In genomic region chr15:99663964-99664599, GRCm38 (mm10) we compare ENCODE assay signal across 9 mouse cellular contexts. TPM values are rescaled to one million over a fixed set of nuclear protein-coding genes. Genes with fewer than 3 reads are reported as not detected.
A peak's percentile ranks its signal among the peaks of the same experiment; 100 is the strongest.
DNase-seq lines count a peak whose midpoint lies in the region; ATAC-seq lines count a peak whose summit lies in the region.
"Had no signal": no experiment of that assay in that cellular context is flagged by ENCODE, and none has a peak within 500 bp of the region (broad histone marks: within the 10 kb centered on the region; RNA-seq: fewer than 3 reads in every experiment).

No protein-coding gene starts in this region.

- DNase-seq in heart, postnatal 14 days: no peak
- DNase-seq in NIH3T3 (ENCODE audit: low read depth): peak; percentile 35
- peak; percentile 41 for DNase-seq in limb, embryonic 11.5 days (ENCODE audit: low spot score)
- no peak for DNase-seq in adrenal gland, postnatal 36 days

- 3% methylated on average over 17 of the region's 17 CpGs for WGBS in heart, embryonic 16.5 days
- WGBS in forebrain, embryonic 16.5 days: 3% methylated on average over 17 of the region's 17 CpGs
- WGBS in limb, embryonic 11.5 days: 3% methylated on average over 17 of the region's 17 CpGs
- 3% methylated on average over 17 of the region's 17 CpGs for whole genome bisulfite sequencing in stomach, embryonic 15.5 days

- ATAC-seq in heart, embryonic 16.5 days (replicated peaks; ENCODE audit: extremely low read depth, insufficient read depth, low FRiP score): no peak
- ATAC-seq in forebrain, embryonic 16.5 days: peak; percentile 47
- ATAC-seq in limb, embryonic 11.5 days (ENCODE audit: insufficient number of reproducible peaks, low FRiP score, low TSS enrichment, low read depth): no peak; the same call in 1 of the 2 replicates
- ATAC-seq in stomach, embryonic 15.5 days (ENCODE audit: insufficient read depth, low FRiP score, low read depth): no peak; the same call in 1 of the 2 replicates
- ATAC-seq in erythroid progenitor cell, adult 5-6 weeks (replicated peaks; ENCODE audit: low FRiP score, poor library complexity, severe bottlenecking): no peak

- H3K4me3 ChIP-seq in heart, embryonic 16.5 days (ENCODE audit: low read length): peak overlapping the region; percentile 54
- peak overlapping the region; percentile 52 for H3K4me3 ChIP-seq in forebrain, embryonic 16.5 days (replicated peaks; ENCODE audit: low read length)
- peak overlapping the region; percentile 39 for H3K4me3 ChIP-seq in limb, embryonic 11.5 days (ENCODE audit: low read depth, low read length)
- H3K4me3 ChIP-seq in stomach, embryonic 15.5 days (replicated peaks): peak overlapping the region; percentile 45

- H3K4me2 ChIP-seq in heart, embryonic 16.5 days (ENCODE audit: low read depth, low read length): peak overlapping the region; percentile 79
- peak overlapping the region; percentile 87 for H3K4me2 ChIP-seq in forebrain, embryonic 16.5 days (ENCODE audit: low read length)
- peak overlapping the region; percentile 83 for H3K4me2 ChIP-seq in limb, embryonic 11.5 days (ENCODE audit: low read depth, severe bottlenecking)
- H3K4me2 ChIP-seq in stomach, embryonic 15.5 days: peak overlapping the region; percentile 87

- intact Hi-C loops in heart, postnatal 14 days (cut with DNase I): loop anchor here (10.0 kb wide), 1 partner anchor 249 kb away; no protein-coding TSS in a partner anchor

- H3K9ac ChIP-seq in heart, embryonic 16.5 days (ENCODE audit: low read length): peak overlapping the region; percentile 61
- peak overlapping the region; percentile 76 for H3K9ac ChIP-seq in forebrain, embryonic 16.5 days (replicated peaks; ENCODE audit: low read depth, low read length)
- H3K9ac ChIP-seq in limb, embryonic 11.5 days (ENCODE audit: low read length): peak overlapping the region; percentile 43; the same call in 1 of the 2 replicates
- H3K9ac ChIP-seq in stomach, embryonic 15.5 days: no peak overlapping the region

- H3K36me3 ChIP-seq in heart, embryonic 16.5 days (ENCODE audit: control insufficient read depth, insufficient read depth): no peaks in the 10 kb centered on the region
- no peaks in the 10 kb centered on the region for H3K36me3 ChIP-seq in forebrain, embryonic 16.5 days (ENCODE audit: control insufficient read depth, insufficient read depth)
- no peaks in the 10 kb centered on the region for H3K36me3 ChIP-seq in limb, embryonic 11.5 days (ENCODE audit: control insufficient read depth, insufficient read depth, low read length)
- H3K36me3 ChIP-seq in stomach, embryonic 15.5 days: no peaks in the 10 kb centered on the region

- no peaks in the 10 kb centered on the region for H3K9me3 ChIP-seq in heart, embryonic 16.5 days (replicated peaks; ENCODE audit: control insufficient read depth, low read length)
- H3K9me3 ChIP-seq in forebrain, embryonic 16.5 days (ENCODE audit: control insufficient read depth, low read length): no peaks in the 10 kb centered on the region
- H3K9me3 ChIP-seq in limb, embryonic 11.5 days (ENCODE audit: control insufficient read depth, low read length): no peaks in the 10 kb centered on the region
- H3K9me3 ChIP-seq in stomach, embryonic 15.5 days: no peaks in the 10 kb centered on the region

- H3K27ac ChIP-seq in heart, embryonic 16.5 days (ENCODE audit: low read length): peak overlapping the region; percentile 51
- H3K27ac ChIP-seq in forebrain, embryonic 16.5 days (ENCODE audit: low read length): peak overlapping the region; percentile 94
- H3K27ac ChIP-seq in limb, embryonic 11.5 days (replicated peaks; ENCODE audit: low read depth, low read length): no peak overlapping the region
- H3K27ac ChIP-seq in stomach, embryonic 15.5 days: peak overlapping the region; percentile 62

- peaks cover 33% of the 10 kb centered on the region for H3K27me3 ChIP-seq in heart, embryonic 16.5 days (ENCODE audit: control insufficient read depth, insufficient read depth, low read length)
- no peaks in the 10 kb centered on the region for H3K27me3 ChIP-seq in forebrain, embryonic 16.5 days (replicated peaks; ENCODE audit: control insufficient read depth, insufficient read depth, low read length)
- H3K27me3 ChIP-seq in limb, embryonic 11.5 days (ENCODE audit: control insufficient read depth, insufficient read depth, low read length): peaks cover 25% of the 10 kb centered on the region
- peaks cover 25% of the 10 kb centered on the region for H3K27me3 ChIP-seq in stomach, embryonic 15.5 days (replicated peaks)

- peaks cover 13% of the 10 kb centered on the region for H3K4me1 ChIP-seq in heart, embryonic 16.5 days (ENCODE audit: control insufficient read depth, insufficient read depth, low read length)
- peaks cover 39% of the 10 kb centered on the region for H3K4me1 ChIP-seq in forebrain, embryonic 16.5 days (replicated peaks; ENCODE audit: control insufficient read depth, insufficient read depth, low read length)
- peaks cover 11% of the 10 kb centered on the region for H3K4me1 ChIP-seq in limb, embryonic 11.5 days (ENCODE audit: control insufficient read depth, insufficient read depth, low read length)
- H3K4me1 ChIP-seq in stomach, embryonic 15.5 days: peaks cover 16% of the 10 kb centered on the region

RNA-seq across cellular contexts. Expression of gene Asic1, which starts 6.1 kb away (rescaled TPM):
- 1.6 TPM in 2 replicates for polyA plus RNA-seq in heart, embryonic 16.5 days (2015; fragmentation: Nextera tagmentation; extraction: Ambion mirVana)
- total RNA-seq in heart, postnatal 14 days (2021): under 1 TPM; 0.29 to 0.74 TPM
- 26.2 and 37.4 TPM in 2 replicates for polyA plus RNA-seq in forebrain, embryonic 16.5 days (2015; fragmentation: Nextera tagmentation; extraction: Ambion mirVana)
- 0.57 and 0.64 TPM in 2 replicates for polyA plus RNA-seq in limb, embryonic 11.5 days (2014; fragmentation: Nextera tagmentation; extraction: Ambion mirVana)
- 1.6 and 2.3 TPM in 2 replicates for polyA plus RNA-seq in stomach, embryonic 15.5 days (2015; fragmentation: Nextera tagmentation; extraction: Ambion mirVana)
- not detected in 2 replicates for total RNA-seq in erythroid progenitor cell, adult 5-6 weeks (2015; ENCODE audit: low replicate concordance)
- total RNA-seq in erythroid progenitor cell, adult 5-6 weeks (2017; ENCODE audit: low replicate concordance): not detected in 2 replicates
- total RNA-seq in adrenal gland, postnatal 36 days (2021): under 1 TPM; 0.53 to 0.56 TPM
- total RNA-seq: liver, adult 2 months had no signal

RNA-seq across cellular contexts. Expression of gene Racgap1, which starts 12.6 kb away (rescaled TPM):
- 129 and 134 TPM in 2 replicates for polyA plus RNA-seq in heart, embryonic 16.5 days (2015; fragmentation: Nextera tagmentation; extraction: Ambion mirVana)
- 10 to 100 TPM in 1 of 2 experiments, 1 to 10 TPM in 1; 8.6 to 12.2 TPM for total RNA-seq in heart, postnatal 14 days (2021)
- 94.4 and 113 TPM in 2 replicates for polyA plus RNA-seq in forebrain, embryonic 16.5 days (2015; fragmentation: Nextera tagmentation; extraction: Ambion mirVana)
- polyA plus RNA-seq in limb, embryonic 11.5 days (2014; fragmentation: Nextera tagmentation; extraction: Ambion mirVana): 108 and 125 TPM in 2 replicates
- polyA plus RNA-seq in stomach, embryonic 15.5 days (2015; fragmentation: Nextera tagmentation; extraction: Ambion mirVana): 115 and 124 TPM in 2 replicates
- 248 and 272 TPM in 2 replicates for total RNA-seq in erythroid progenitor cell, adult 5-6 weeks (2015; ENCODE audit: low replicate concordance)
- total RNA-seq in erythroid progenitor cell, adult 5-6 weeks (2017; ENCODE audit: low replicate concordance): 292 and 327 TPM in 2 replicates
- 1 to 10 TPM; 7.6 to 7.7 TPM for total RNA-seq in adrenal gland, postnatal 36 days (2021)

RNA-seq across cellular contexts. Expression of gene Smarcd1, which starts 37.8 kb away (rescaled TPM):
- polyA plus RNA-seq in heart, embryonic 16.5 days (2015; fragmentation: Nextera tagmentation; extraction: Ambion mirVana): 21.7 and 21.9 TPM in 2 replicates
- total RNA-seq in heart, postnatal 14 days (2021): 10 to 100 TPM; 25.9 to 28.4 TPM
- 111 and 116 TPM in 2 replicates for polyA plus RNA-seq in forebrain, embryonic 16.5 days (2015; fragmentation: Nextera tagmentation; extraction: Ambion mirVana)
- polyA plus RNA-seq in limb, embryonic 11.5 days (2014; fragmentation: Nextera tagmentation; extraction: Ambion mirVana): 80.6 and 83.8 TPM in 2 replicates
- 24.1 and 27.0 TPM in 2 replicates for polyA plus RNA-seq in stomach, embryonic 15.5 days (2015; fragmentation: Nextera tagmentation; extraction: Ambion mirVana)
- total RNA-seq in erythroid progenitor cell, adult 5-6 weeks (2015; ENCODE audit: low replicate concordance): 15.5 and 18.0 TPM in 2 replicates
- total RNA-seq in erythroid progenitor cell, adult 5-6 weeks (2017; ENCODE audit: low replicate concordance): 5.3 and 9.7 TPM in 2 replicates
- 10 to 100 TPM; 40.8 to 51.2 TPM for total RNA-seq in adrenal gland, postnatal 36 days (2021)

RNA-seq across cellular contexts. Expression of gene Gm17349, which starts 41.2 kb away (rescaled TPM):
- not detected in 2 replicates for polyA plus RNA-seq in heart, embryonic 16.5 days (2015; fragmentation: Nextera tagmentation; extraction: Ambion mirVana)
- total RNA-seq in heart, postnatal 14 days (2021): 1 to 10 TPM; 5.0 to 5.1 TPM
- polyA plus RNA-seq in forebrain, embryonic 16.5 days (2015; fragmentation: Nextera tagmentation; extraction: Ambion mirVana): not detected in 2 replicates
- polyA plus RNA-seq in limb, embryonic 11.5 days (2014; fragmentation: Nextera tagmentation; extraction: Ambion mirVana): not detected in 2 replicates
- polyA plus RNA-seq in stomach, embryonic 15.5 days (2015; fragmentation: Nextera tagmentation; extraction: Ambion mirVana): not detected in 2 replicates
- total RNA-seq in erythroid progenitor cell, adult 5-6 weeks (2015; ENCODE audit: low replicate concordance): not detected in 2 replicates
- not detected in 2 replicates for total RNA-seq in erythroid progenitor cell, adult 5-6 weeks (2017; ENCODE audit: low replicate concordance)
- 10 to 100 TPM; 19.6 to 24.6 TPM for total RNA-seq in adrenal gland, postnatal 36 days (2021)
- total RNA-seq: liver, adult 2 months had no signal

RNA-seq across cellular contexts. Expression of gene Gpd1, which starts 53.2 kb away (rescaled TPM):
- 2.4 and 2.7 TPM in 2 replicates for polyA plus RNA-seq in heart, embryonic 16.5 days (2015; fragmentation: Nextera tagmentation; extraction: Ambion mirVana)
- 10 to 100 TPM; 61.7 to 91.3 TPM for total RNA-seq in heart, postnatal 14 days (2021)
- 2.4 and 2.9 TPM in 2 replicates for polyA plus RNA-seq in forebrain, embryonic 16.5 days (2015; fragmentation: Nextera tagmentation; extraction: Ambion mirVana)
- 0.07 and 0.27 TPM in 2 replicates for polyA plus RNA-seq in limb, embryonic 11.5 days (2014; fragmentation: Nextera tagmentation; extraction: Ambion mirVana)
- 4.8 and 5.3 TPM in 2 replicates for polyA plus RNA-seq in stomach, embryonic 15.5 days (2015; fragmentation: Nextera tagmentation; extraction: Ambion mirVana)
- total RNA-seq in erythroid progenitor cell, adult 5-6 weeks (2015; ENCODE audit: low replicate concordance): 2.1 and 2.9 TPM in 2 replicates
- 5.4 and 8.2 TPM in 2 replicates for total RNA-seq in erythroid progenitor cell, adult 5-6 weeks (2017; ENCODE audit: low replicate concordance)
- 1,000 to 10,000 TPM in 1 of 2 experiments, 100 to 1,000 TPM in 1; 945 to 1,041 TPM for total RNA-seq in adrenal gland, postnatal 36 days (2021)

Comparison
In these comparisons a context has a peak if more than half of its experiments do, and no peak if none do; other contexts are left out.
1. DNase-seq: peak in NIH3T3 (single experiment) and limb, embryonic 11.5 days (single experiment); none in heart, postnatal 14 days (0 of 2) and adrenal gland, postnatal 36 days (0 of 2).
2. Peak in every context shown above with its lines, with median percentiles within 50 percentile points of each other: H3K4me2 ChIP-seq and H3K4me3 ChIP-seq.